Mouse (Mus musculus) thymus, postnatal 14 days (tissue): ENCODE results near the gene Nol3.
A peak's percentile ranks its signal among the peaks of the same experiment; 100 is the strongest.

Source experiments
- DNase-seq: peaks from one replicate; pipeline ENCODE4 v3.0.0; 2021

The Nol3 gene

GRCm38 (mm10) chr8:105310118-105310517 is 34.2 kb downstream of the Nol3 start:
- DNase-seq: no peak

GRCm38 (mm10) chr8:105311718-105312117 is 35.8 kb downstream of the Nol3 start:
- DNase-seq: no peak

GRCm38 (mm10) chr8:105312891-105313481 is 37.0 kb downstream of the Nol3 start:
- no peak for DNase-seq

GRCm38 (mm10) chr8:105313622-105314402 is 37.9 kb downstream of the Nol3 start:
- DNase-seq: no peak

GRCm38 (mm10) chr8:105315073-105315769 is 39.3 kb downstream of the Nol3 start:
- no peak for DNase-seq

GRCm38 (mm10) chr8:105317941-105318340 is 42.0 kb downstream of the Nol3 start:
- DNase-seq: no peak

GRCm38 (mm10) chr8:105318662-105319190 is 42.8 kb downstream of the Nol3 start:
- DNase-seq: no peak

- DNase-seq: no peak
Measured at GRCm38 (mm10) chr8:105323183-105323582, 47.2 kb downstream of the Nol3 start.

GRCm38 (mm10) chr8:105325641-105326093 is 49.7 kb downstream of the Nol3 start:
- DNase-seq: peak; percentile 47

GRCm38 (mm10) chr8:105326141-105326672 is 50.3 kb downstream of the Nol3 start, which contains the start of the genes Lrrc29 and Tmem208:
Lrrc29 (minus strand) TSS chr8:105326278.
Tmem208 (plus strand) TSS chr8:105326354.
- DNase-seq: peak; percentile 99

GRCm38 (mm10) chr8:105326968-105327367 is 51.0 kb downstream of the Nol3 start:
- no peak for DNase-seq

- no peak for DNase-seq
Measured at GRCm38 (mm10) chr8:105330325-105330724, 54.4 kb downstream of the Nol3 start.

- DNase-seq: no peak
Measured at GRCm38 (mm10) chr8:105331469-105331868, 55.5 kb downstream of the Nol3 start.
